Mouse (Mus musculus) embryonic facial prominence, embryonic 11.5 days (tissue): ENCODE data around the gene Odf2. TPM values are rescaled to one million over a fixed set of nuclear protein-coding genes. Genes with fewer than 3 reads are reported as not detected.

Experiments used
- ATAC-seq: fragments of 200-750 bp; cut with Nextera tagmentation; replicated peaks from 2 replicates; pipeline ENCODE4 v1.8.0; 2017; ENCODE audit warnings: low read depth; ENCODE audit not compliant: insufficient number of reproducible peaks, low FRiP score, low TSS enrichment
- DNase-seq: peaks from one replicate; pipeline ENCODE4 v3.0.0-alpha.2; 2015; ENCODE audit warnings: low spot score
- H3K27ac ChIP-seq: fragments of 300-500 bp; sonication (generic); replicated peaks from 2 replicates; pipeline ENCODE4 v1.5.1; 2014; ENCODE audit warnings: mild to moderate bottlenecking, low read depth, low read length, control low read depth
- H3K27me3 ChIP-seq: fragments of 300-500 bp; sonication (generic); 2 replicates; pipeline ENCODE4 v1.6.1; 2014; ENCODE audit warnings: mild to moderate bottlenecking, low read length, moderate library complexity, mixed read lengths; ENCODE audit not compliant: control insufficient read depth, insufficient read depth
- H3K36me3 ChIP-seq: fragments of 300-500 bp; sonication (generic); replicated peaks from 2 replicates; pipeline ENCODE4 v1.6.1; 2014; ENCODE audit warnings: low read depth, mild to moderate bottlenecking, low read length, moderate library complexity, mixed read lengths; ENCODE audit not compliant: control insufficient read depth, insufficient read depth
- H3K4me1 ChIP-seq: fragments of 300-500 bp; sonication (generic); 2 replicates; pipeline ENCODE4 v1.6.1; 2014; ENCODE audit warnings: low read length, mixed read lengths; ENCODE audit not compliant: control insufficient read depth, insufficient read depth
- H3K4me2 ChIP-seq: fragments of 300-500 bp; sonication (generic); 2 replicates; pipeline ENCODE4 v1.6.1; 2014; ENCODE audit warnings: low read depth, mild to moderate bottlenecking, control low read depth, low read length, moderate library complexity
- H3K4me3 ChIP-seq: fragments of 300-500 bp; sonication (generic); 2 replicates; pipeline ENCODE4 v1.5.1; 2014; ENCODE audit warnings: low read depth, low read length, control low read depth
- H3K9ac ChIP-seq: fragments of 300-500 bp; sonication (generic); replicated peaks from 2 replicates; pipeline ENCODE4 v1.6.1; 2014; ENCODE audit warnings: mild to moderate bottlenecking, control low read depth, low read length
- H3K9me3 ChIP-seq: fragments of 300-500 bp; sonication (generic); replicated peaks from 2 replicates; pipeline ENCODE4 v1.6.1; 2016; ENCODE audit warnings: mild to moderate bottlenecking, low read length, inconsistent platforms, mixed read lengths; ENCODE audit not compliant: control insufficient read depth
- WGBS: fragments of 180-500 bp; shearing (Covaris S2); extraction: QIAGEN DNeasy Blood & Tissue Kit; methylation state at CpG from one replicate; pipeline ENCODE4 v1.1.7; 2014; 5-methylcytosine and 5-hydroxymethylcytosine counted together
- polyA plus RNA-seq: library from polyadenylated mRNA; unstranded; fragments of >200 nt; fragmentation: Nextera tagmentation; extraction: Ambion mirVana; gene quantifications from 2 replicates; pipeline ENCODE4 v1.2.1, GENCODE M21; 2014

Gene Odf2
- polyA plus RNA-seq, 1 experiment from 2014 or later, result 69.8 TPM

GRCm38 (mm10) chr2:29857341-29857740 lies 31.7 kb upstream of the Odf2 start:
- H3K9ac ChIP-seq, result no peak overlapping the region
- 36% methylated on average over 2 of the region's 2 CpGs for whole genome bisulfite sequencing
- H3K4me2 ChIP-seq, result no peak overlapping the region
- DNase-seq, result no peak
- ATAC-seq, result no peak
- no peaks in the 10 kb centered on the region for H3K36me3 ChIP-seq
- no peaks in the 10 kb centered on the region for H3K9me3 ChIP-seq
- H3K27ac ChIP-seq, result no peak overlapping the region
- H3K4me1 ChIP-seq, result no peaks in the 10 kb centered on the region
- H3K4me3 ChIP-seq, result no peak overlapping the region
- H3K27me3 ChIP-seq, result no peaks in the 10 kb centered on the region

GRCm38 (mm10) chr2:29857967-29858366 lies 31.1 kb upstream of the Odf2 start:
- no peaks in the 10 kb centered on the region for H3K9me3 ChIP-seq
- ATAC-seq (no peak), DNase-seq (no peak)
- no peak overlapping the region for H3K9ac ChIP-seq
- no peaks in the 10 kb centered on the region for H3K36me3 ChIP-seq
- no peaks in the 10 kb centered on the region for H3K4me1 ChIP-seq
- no peak overlapping the region for H3K27ac ChIP-seq
- no peaks in the 10 kb centered on the region for H3K27me3 ChIP-seq
- H3K4me3 ChIP-seq, result no peak overlapping the region
- H3K4me2 ChIP-seq, result no peak overlapping the region
- WGBS, result 76% methylated on average over 5 of the region's 5 CpGs

GRCm38 (mm10) chr2:29858748-29859473 lies 30.1 kb upstream of the Odf2 start:
- DNase-seq, result peak; percentile 72
- Histone ChIP-seq H3K4me1 (no peaks in the 10 kb centered on the region), H3K27ac (no peak overlapping the region), H3K9me3 (no peaks in the 10 kb centered on the region), H3K4me2 (no peak overlapping the region), H3K36me3 (no peaks in the 10 kb centered on the region), H3K9ac (no peak overlapping the region), H3K27me3 (no peaks in the 10 kb centered on the region), H3K4me3 (no peak overlapping the region)
- 13% methylated on average over 5 of the region's 5 CpGs for WGBS
- ATAC-seq, result no peak

GRCm38 (mm10) chr2:29865125-29865524 lies 23.9 kb upstream of the Odf2 start:
- Histone ChIP-seq H3K9ac (no peak overlapping the region), H3K9me3 (no peaks in the 10 kb centered on the region), H3K4me1 (peaks cover 2% of the 10 kb centered on the region; the same call in 1 of the 2 replicates), H3K27ac (no peak overlapping the region), H3K4me2 (no peak overlapping the region), H3K4me3 (no peak overlapping the region), H3K27me3 (no peaks in the 10 kb centered on the region), H3K36me3 (no peaks in the 10 kb centered on the region)
- no peak for ATAC-seq
- WGBS, result 66% methylated on average over 4 of the region's 4 CpGs
- DNase-seq, result no peak

GRCm38 (mm10) chr2:29868949-29869645 lies 19.9 kb upstream of the Odf2 start, which contains the start of gene Cercam:
Gene Cercam (plus strand): TSS chr2:29869164.
- H3K27me3 ChIP-seq, result no peaks in the 10 kb centered on the region
- H3K4me3 ChIP-seq, result peak within 1 kb of the TSS; percentile 46
- under 1% methylated on average over 43 of the region's 44 CpGs for WGBS
- H3K4me1 ChIP-seq, result peaks cover 2% of the 10 kb centered on the region; the same call in 1 of the 2 replicates
- 0 out of 2 replicates have a peak within 1 kb of the TSS, but pooled peaks have one; percentile 28 for H3K27ac ChIP-seq
- peak within 1 kb of the TSS; percentile 69 for H3K9ac ChIP-seq
- peak within 1 kb of the TSS; percentile 94 for H3K4me2 ChIP-seq
- H3K9me3 ChIP-seq, result no peaks in the 10 kb centered on the region
- ATAC-seq (peak; percentile 92), DNase-seq (peak; percentile 92)
- no peaks in the 10 kb centered on the region for H3K36me3 ChIP-seq

- peak; percentile 37; the same call in 1 of the 2 replicates for ATAC-seq
- Histone ChIP-seq H3K9me3 (no peaks in the 10 kb centered on the region), H3K4me3 (peak overlapping the region; percentile 46), H3K36me3 (no peaks in the 10 kb centered on the region), H3K4me2 (peak overlapping the region; percentile 94), H3K9ac (peak overlapping the region; percentile 69), H3K27me3 (no peaks in the 10 kb centered on the region), H3K4me1 (peaks cover 2% of the 10 kb centered on the region; the same call in 1 of the 2 replicates), H3K27ac (no peak overlapping the region)
- 2% methylated on average over 17 of the region's 17 CpGs for WGBS
- peak; percentile 20 for DNase-seq
These were observed 19.2 kb upstream of the Odf2 start for GRCm38 (mm10) chr2:29869646-29870451.

GRCm38 (mm10) chr2:29872581-29873295 lies 16.3 kb upstream of the Odf2 start:
- DNase-seq, result no peak
- Histone ChIP-seq H3K27me3 (no peaks in the 10 kb centered on the region), H3K27ac (no peak overlapping the region), H3K4me1 (peaks cover 2% of the 10 kb centered on the region; the same call in 1 of the 2 replicates), H3K36me3 (no peaks in the 10 kb centered on the region), H3K4me2 (no peak overlapping the region), H3K9me3 (no peaks in the 10 kb centered on the region), H3K4me3 (no peak overlapping the region), H3K9ac (no peak overlapping the region)
- 90% methylated on average over 10 of the region's 10 CpGs for WGBS
- no peak for ATAC-seq
